Mouse (Mus musculus) hindbrain, embryonic 13.5 days (tissue): Measurements from ENCODE around the gene Mgmt. TPM values are rescaled to one million over a fixed set of nuclear protein-coding genes. Genes with fewer than 3 reads are reported as not detected.

Experiments used
- ATAC-seq: fragments of 200-750 bp; cut with Nextera tagmentation; 2 replicates; pipeline ENCODE4 v1.8.0; 2017; ENCODE audit warnings: moderate TSS enrichment; ENCODE audit not compliant: low FRiP score
- H3K27ac ChIP-seq: fragments of 300-500 bp; sonication (generic); 2 replicates; pipeline ENCODE4 v1.5.1; 2015; ENCODE audit warnings: inconsistent platforms, mild to moderate bottlenecking, moderate library complexity
- H3K27me3 ChIP-seq: fragments of 300-500 bp; sonication (generic); 2 replicates; pipeline ENCODE4 v1.6.1; 2015; ENCODE audit warnings: mild to moderate bottlenecking, inconsistent platforms
- H3K36me3 ChIP-seq: fragments of 300-500 bp; sonication (generic); 2 replicates; pipeline ENCODE4 v1.6.1; 2015; ENCODE audit warnings: mild to moderate bottlenecking, inconsistent platforms
- H3K4me1 ChIP-seq: fragments of 300-500 bp; sonication (generic); replicated peaks from 2 replicates; pipeline ENCODE4 v1.6.1; 2015; ENCODE audit warnings: inconsistent platforms
- H3K4me2 ChIP-seq: fragments of 300-500 bp; sonication (generic); 2 replicates; pipeline ENCODE4 v1.6.1; 2015; ENCODE audit warnings: inconsistent platforms, mild to moderate bottlenecking, moderate library complexity
- H3K4me3 ChIP-seq: fragments of 300-500 bp; sonication (generic); 2 replicates; pipeline ENCODE4 v1.5.1; 2015; ENCODE audit warnings: mild to moderate bottlenecking, inconsistent platforms
- H3K9ac ChIP-seq: fragments of 300-500 bp; sonication (generic); 2 replicates; pipeline ENCODE4 v1.6.1; 2015; ENCODE audit warnings: mild to moderate bottlenecking, inconsistent platforms
- H3K9me3 ChIP-seq: fragments of 300-500 bp; sonication (generic); 2 replicates; pipeline ENCODE4 v1.6.1; 2016; ENCODE audit warnings: inconsistent platforms
- WGBS: fragments of 180-500 bp; shearing (Covaris S2); methylation state at CpG from one replicate; pipeline ENCODE4 v1.1.7; 2015; 5-methylcytosine and 5-hydroxymethylcytosine counted together
- polyA plus RNA-seq: library from polyadenylated mRNA; unstranded; fragments of >200 nt; fragmentation: Nextera tagmentation; extraction: Ambion mirVana; gene quantifications from 2 replicates; pipeline ENCODE4 v1.2.1, GENCODE M21; 2015

Mgmt gene
- polyA plus RNA-seq, 1 experiment from 2014 or later, result 1.8 TPM

DNA sequence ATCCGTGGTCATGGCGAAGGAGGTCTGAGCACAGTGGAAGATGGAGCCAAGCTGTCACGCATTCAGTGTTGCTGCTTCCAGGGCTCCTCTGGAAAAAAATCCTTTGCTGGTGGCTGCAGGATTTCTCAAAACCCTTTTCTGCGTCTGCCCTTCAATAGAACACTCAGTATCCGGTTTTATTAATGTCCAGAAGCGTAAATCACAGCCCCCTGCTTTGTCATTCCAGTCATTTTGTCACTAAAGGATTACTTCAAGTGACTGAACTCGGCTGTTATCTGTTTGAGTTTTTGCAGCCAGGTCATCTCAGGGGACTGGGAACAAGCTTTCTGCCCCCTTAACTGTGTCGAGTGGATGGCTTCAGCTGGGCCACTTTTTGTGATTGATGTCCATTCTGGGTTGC lies 146.2 kb downstream of the Mgmt start:
- Histone ChIP-seq H3K9ac (peak overlapping the region; percentile 13; the same call in 1 of the 2 replicates), H3K4me3 (no peak overlapping the region), H3K27ac (peak overlapping the region; percentile 56; the same call in 1 of the 2 replicates), H3K4me1 (peaks cover 40% of the 10 kb centered on the region), H3K36me3 (no peaks in the 10 kb centered on the region), H3K9me3 (no peaks in the 10 kb centered on the region), H3K27me3 (no peaks in the 10 kb centered on the region), H3K4me2 (no peak overlapping the region)
- no peak for ATAC-seq
- 23% methylated on average over 8 of the region's 8 CpGs for WGBS

DNA sequence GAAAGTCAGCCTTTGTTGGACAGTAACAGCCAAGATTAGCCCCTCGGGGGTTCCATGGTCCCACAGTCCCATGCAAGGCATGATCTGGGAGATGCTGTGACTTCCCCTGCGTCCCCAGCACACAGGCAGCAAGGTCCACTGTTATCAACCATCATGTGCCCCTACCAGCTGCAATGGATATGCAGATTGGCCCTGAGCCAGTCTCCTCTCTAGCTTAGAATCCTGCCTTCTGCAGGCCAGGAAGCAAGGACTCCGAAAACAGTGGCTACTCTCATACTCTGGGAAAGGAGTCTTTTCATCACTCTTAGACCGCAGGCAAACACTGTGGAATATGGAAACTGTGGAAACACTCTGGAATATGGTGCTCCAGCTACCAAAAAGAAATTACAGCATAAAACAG lies 152.5 kb downstream of the Mgmt start:
- ATAC-seq, result no peak
- no peak overlapping the region for H3K9ac ChIP-seq
- 96% methylated on average over 4 of the region's 4 CpGs for WGBS

GRCm38 (mm10) chr7:137048086-137048922 lies 153.9 kb downstream of the Mgmt start:
- Histone ChIP-seq H3K36me3 (no peaks in the 10 kb centered on the region), H3K9ac (no peak overlapping the region), H3K27me3 (0 out of 2 replicates have a peak, but pooled peaks cover 3% of the 10 kb centered on the region), H3K4me1 (0 out of 2 replicates have a peak, but pooled peaks cover 5% of the 10 kb centered on the region), H3K27ac (no peak overlapping the region), H3K4me3 (no peak overlapping the region), H3K9me3 (no peaks in the 10 kb centered on the region), H3K4me2 (no peak overlapping the region)
- no peak for ATAC-seq
- 60% methylated on average over 8 of the region's 8 CpGs for WGBS

More for the DNA sequence above, 152.5 kb downstream of the Mgmt start:
- Histone ChIP-seq H3K9me3 (no peaks in the 10 kb centered on the region), H3K27ac (no peak overlapping the region), H3K27me3 (0 out of 2 replicates have a peak, but pooled peaks cover 3% of the 10 kb centered on the region), H3K4me1 (0 out of 2 replicates have a peak, but pooled peaks cover 5% of the 10 kb centered on the region), H3K4me2 (no peak overlapping the region), H3K4me3 (no peak overlapping the region), H3K36me3 (no peaks in the 10 kb centered on the region)

DNA sequence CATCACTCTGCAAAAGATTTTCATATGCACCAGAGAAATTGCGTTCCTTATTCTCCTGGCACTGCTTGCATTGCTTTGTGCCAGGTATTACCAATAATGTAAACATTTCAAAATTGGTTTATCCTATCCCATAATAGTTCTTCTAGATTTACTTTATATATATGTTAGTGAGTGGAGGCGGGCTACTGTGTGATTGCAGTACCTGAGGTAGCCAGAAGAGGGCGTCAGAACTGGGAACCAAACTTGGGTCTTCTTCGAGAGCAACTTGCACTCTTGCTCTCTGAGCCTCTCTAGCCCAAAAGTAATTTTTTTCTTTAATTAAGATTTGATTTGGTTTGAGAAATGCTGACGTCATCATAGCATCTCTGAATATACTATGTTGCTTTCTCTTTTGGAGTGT lies 159.9 kb downstream of the Mgmt start:
- ATAC-seq, result no peak
- Histone ChIP-seq H3K4me3 (no peak overlapping the region), H3K36me3 (no peaks in the 10 kb centered on the region), H3K9me3 (no peaks in the 10 kb centered on the region), H3K4me1 (no peaks in the 10 kb centered on the region), H3K9ac (no peak overlapping the region), H3K4me2 (no peak overlapping the region), H3K27me3 (no peaks in the 10 kb centered on the region), H3K27ac (no peak overlapping the region)
- WGBS, result 75% methylated on average over 5 of the region's 5 CpGs

- WGBS, result 61% methylated on average over 5 of the region's 5 CpGs
- no peak for ATAC-seq
- H3K27me3 ChIP-seq, result no peaks in the 10 kb centered on the region
- H3K9me3 ChIP-seq, result no peaks in the 10 kb centered on the region
- H3K9ac ChIP-seq, result no peak overlapping the region
- H3K4me3 ChIP-seq, result no peak overlapping the region
- H3K4me2 ChIP-seq, result no peak overlapping the region
- no peaks in the 10 kb centered on the region for H3K36me3 ChIP-seq
- H3K27ac ChIP-seq, result no peak overlapping the region
- no peaks in the 10 kb centered on the region for H3K4me1 ChIP-seq
These were observed 161.7 kb downstream of the Mgmt start for GRCm38 (mm10) chr7:137056126-137056525.

DNA sequence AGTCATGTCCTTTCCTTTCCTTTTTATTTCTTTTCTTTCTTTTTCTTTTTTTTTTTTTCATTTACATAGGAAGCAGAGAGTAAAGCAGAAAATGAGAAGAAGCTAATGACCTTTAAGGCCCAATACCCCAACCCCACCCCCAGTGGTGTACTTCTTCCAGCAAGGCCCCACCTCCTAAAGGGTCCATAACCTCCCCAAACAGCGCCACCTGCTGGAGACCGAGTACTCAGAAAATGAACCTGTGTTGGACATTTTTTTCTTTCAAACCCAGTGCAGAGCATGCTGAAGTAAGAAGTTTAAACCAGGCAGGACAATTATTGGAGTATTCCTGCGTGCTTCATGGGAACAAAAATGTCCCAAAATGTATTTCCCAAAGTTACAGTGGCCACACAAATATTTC lies 166.1 kb downstream of the Mgmt start:
- H3K27ac ChIP-seq, result no peak overlapping the region
- H3K4me2 ChIP-seq, result no peak overlapping the region
- no peak for ATAC-seq
- no peak overlapping the region for H3K9ac ChIP-seq
- H3K27me3 ChIP-seq, result no peaks in the 10 kb centered on the region
- H3K4me1 ChIP-seq, result peaks cover 22% of the 10 kb centered on the region
- H3K9me3 ChIP-seq, result no peaks in the 10 kb centered on the region
- WGBS, result 34% methylated on average over 3 of the region's 3 CpGs
- H3K4me3 ChIP-seq, result no peak overlapping the region
- H3K36me3 ChIP-seq, result no peaks in the 10 kb centered on the region

GRCm38 (mm10) chr7:137061109-137061508 lies 166.7 kb downstream of the Mgmt start:
- H3K4me2 ChIP-seq, result no peak overlapping the region

DNA sequence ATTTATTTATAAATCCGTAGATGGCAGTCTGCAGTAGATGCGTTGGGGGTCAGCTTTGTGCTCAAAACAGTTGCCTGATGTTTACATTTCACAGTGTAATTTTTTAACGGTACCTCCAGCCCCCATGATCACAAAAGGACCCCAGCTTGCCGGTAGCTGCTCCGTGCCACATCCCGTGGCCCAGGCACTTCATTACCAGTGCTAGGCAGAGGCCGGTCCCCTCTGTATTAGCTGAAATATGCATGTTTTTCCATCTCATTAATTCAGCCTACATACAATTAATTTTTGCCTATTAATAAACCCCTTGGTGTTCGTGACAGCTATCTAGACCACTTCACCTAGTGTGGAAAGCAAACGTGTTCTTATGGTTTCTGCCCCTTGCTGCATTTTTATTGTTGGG lies 169.8 kb downstream of the Mgmt start:
- no peak overlapping the region for H3K9ac ChIP-seq
- no peak overlapping the region for H3K4me2 ChIP-seq
- no peak overlapping the region for H3K4me3 ChIP-seq
- H3K36me3 ChIP-seq, result no peaks in the 10 kb centered on the region
- peak; percentile 32; the same call in 1 of the 2 replicates for ATAC-seq
- no peaks in the 10 kb centered on the region for H3K9me3 ChIP-seq
- WGBS, result 40% methylated on average over 9 of the region's 9 CpGs
- H3K4me1 ChIP-seq, result peaks cover 22% of the 10 kb centered on the region
- H3K27me3 ChIP-seq, result no peaks in the 10 kb centered on the region
- H3K27ac ChIP-seq, result peak overlapping the region; percentile 56

More at GRCm38 (mm10) chr7:137061109-137061508, 166.7 kb downstream of the Mgmt start:
- Histone ChIP-seq H3K9me3 (no peaks in the 10 kb centered on the region), H3K27me3 (no peaks in the 10 kb centered on the region), H3K27ac (no peak overlapping the region), H3K4me1 (peaks cover 22% of the 10 kb centered on the region), H3K9ac (no peak overlapping the region), H3K36me3 (no peaks in the 10 kb centered on the region), H3K4me3 (no peak overlapping the region)
- no peak for ATAC-seq
- 93% methylated on average over 6 of the region's 6 CpGs for WGBS

- ATAC-seq, result no peak
- no peak overlapping the region for H3K4me2 ChIP-seq
- no peaks in the 10 kb centered on the region for H3K36me3 ChIP-seq
- no peak overlapping the region for H3K9ac ChIP-seq
- peaks cover 22% of the 10 kb centered on the region for H3K4me1 ChIP-seq
- WGBS, result 68% methylated on average over 5 of the region's 5 CpGs
- H3K27ac ChIP-seq, result no peak overlapping the region
- no peaks in the 10 kb centered on the region for H3K9me3 ChIP-seq
- H3K27me3 ChIP-seq, result no peaks in the 10 kb centered on the region
- H3K4me3 ChIP-seq, result no peak overlapping the region
These were observed 171.0 kb downstream of the Mgmt start for GRCm38 (mm10) chr7:137065408-137065807.

GRCm38 (mm10) chr7:137066211-137066610 lies 171.8 kb downstream of the Mgmt start:
- H3K4me2 ChIP-seq, result no peak overlapping the region
- WGBS, result 87% methylated on average over 3 of the region's 3 CpGs

DNA sequence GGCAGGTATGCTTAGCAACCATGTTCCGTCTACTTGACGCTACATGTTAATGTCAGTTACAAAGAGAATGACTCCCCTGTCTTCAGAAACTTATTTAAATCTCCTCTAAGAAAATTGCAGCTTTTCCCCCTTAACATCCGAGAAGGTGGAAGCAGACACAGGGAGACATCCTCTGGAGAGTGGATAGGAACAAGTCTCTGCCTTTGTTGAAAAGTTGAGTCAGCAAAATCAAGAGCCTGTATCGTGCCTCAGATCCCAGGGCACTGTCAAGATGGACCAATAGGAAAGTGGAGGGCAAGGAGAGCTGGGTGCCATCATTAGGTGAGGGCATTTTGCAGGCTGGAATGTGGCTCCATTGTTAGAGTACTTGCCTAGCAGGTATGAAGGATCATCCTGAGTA lies 172.6 kb downstream of the Mgmt start:
- no peak for ATAC-seq
- H3K4me3 ChIP-seq, result no peak overlapping the region
- H3K27ac ChIP-seq, result no peak overlapping the region

More at GRCm38 (mm10) chr7:137066211-137066610, 171.8 kb downstream of the Mgmt start:
- no peak overlapping the region for H3K27ac ChIP-seq
- ATAC-seq, result no peak
- no peak overlapping the region for H3K4me3 ChIP-seq
- peaks cover 22% of the 10 kb centered on the region for H3K4me1 ChIP-seq
- H3K9me3 ChIP-seq, result no peaks in the 10 kb centered on the region
- no peak overlapping the region for H3K9ac ChIP-seq
- no peaks in the 10 kb centered on the region for H3K36me3 ChIP-seq
- H3K27me3 ChIP-seq, result no peaks in the 10 kb centered on the region

DNA sequence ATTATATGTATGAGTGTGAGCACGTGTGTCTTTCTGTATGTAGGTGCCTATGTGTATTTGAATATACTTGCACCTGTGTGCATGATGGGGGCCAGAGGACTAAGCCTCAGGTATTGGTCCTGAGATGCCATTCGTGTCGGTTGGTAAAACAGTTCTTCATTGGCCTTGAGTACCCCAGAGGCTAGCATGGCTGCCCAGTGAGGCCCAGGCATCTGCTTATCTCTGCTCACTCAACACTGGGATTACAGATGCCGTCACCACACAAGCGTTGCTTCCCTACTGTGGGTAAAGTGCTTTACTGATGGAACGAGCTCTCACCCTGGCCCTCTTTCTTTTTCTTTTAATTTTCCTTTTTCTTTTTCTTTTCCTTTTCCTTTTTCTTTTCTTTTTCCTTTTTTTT lies 173.3 kb downstream of the Mgmt start:
- no peaks in the 10 kb centered on the region for H3K9me3 ChIP-seq
- no peaks in the 10 kb centered on the region for H3K27me3 ChIP-seq
- no peaks in the 10 kb centered on the region for H3K36me3 ChIP-seq
- ATAC-seq, result no peak
- 82% methylated on average over 6 of the region's 6 CpGs for WGBS
- H3K4me3 ChIP-seq, result no peak overlapping the region
- no peak overlapping the region for H3K27ac ChIP-seq
- no peak overlapping the region for H3K4me2 ChIP-seq
- peaks cover 18% of the 10 kb centered on the region for H3K4me1 ChIP-seq
- no peak overlapping the region for H3K9ac ChIP-seq

More for the DNA sequence above, 172.6 kb downstream of the Mgmt start:
- H3K4me1 ChIP-seq, result peaks cover 18% of the 10 kb centered on the region
- no peak overlapping the region for H3K4me2 ChIP-seq
- no peaks in the 10 kb centered on the region for H3K36me3 ChIP-seq
- no peaks in the 10 kb centered on the region for H3K9me3 ChIP-seq
- no peak overlapping the region for H3K9ac ChIP-seq
- no peaks in the 10 kb centered on the region for H3K27me3 ChIP-seq
- WGBS, result 87% methylated on average over 4 of the region's 4 CpGs

GRCm38 (mm10) chr7:137068796-137069195 lies 174.4 kb downstream of the Mgmt start:
- H3K36me3 ChIP-seq, result no peaks in the 10 kb centered on the region
- 90% methylated on average over 5 of the region's 5 CpGs for WGBS
- H3K27ac ChIP-seq, result no peak overlapping the region
- H3K4me3 ChIP-seq, result no peak overlapping the region
- H3K4me1 ChIP-seq, result peaks cover 13% of the 10 kb centered on the region
- no peaks in the 10 kb centered on the region for H3K9me3 ChIP-seq
- no peak for ATAC-seq
- no peaks in the 10 kb centered on the region for H3K27me3 ChIP-seq
- no peak overlapping the region for H3K9ac ChIP-seq
- no peak overlapping the region for H3K4me2 ChIP-seq
